Comparison of ENCODE assay signal across 13 mouse cellular contexts in genomic region chr12:110400936-110401335, GRCm38 (mm10).
"Had no signal": no experiment of that assay in that cellular context is flagged by ENCODE, and none has a peak within 500 bp of the region (broad histone marks: within the 10 kb centered on the region; RNA-seq: fewer than 3 reads in every experiment).

No protein-coding gene starts in this region.

- H3K27ac ChIP-seq: left cerebral cortex, adult 2 months; liver, embryonic 13.5 days; macrophage; stomach, postnatal 0 days had no signal

- H3K27me3 ChIP-seq: liver, embryonic 13.5 days had no signal

- H3K4me3 ChIP-seq: left cerebral cortex, adult 2 months; liver, embryonic 13.5 days had no signal

- H3K4me1 ChIP-seq: liver, embryonic 13.5 days had no signal

- H3K36me3 ChIP-seq: liver, embryonic 13.5 days had no signal

- H3K4me2 ChIP-seq: liver, embryonic 13.5 days had no signal

- DNase-seq: kidney, adult 18-20 months; kidney, adult 9 months; kidney, postnatal 14 days; kidney, postnatal 4 days; layer of hippocampus, postnatal 36 days; liver, embryonic 13.5 days; lung, adult 2 months; lung, postnatal 14 days; midbrain, embryonic 14.5 days; thymus, postnatal 25 days had no signal

- H3K9ac ChIP-seq: liver, embryonic 13.5 days had no signal
